Mouse (Mus musculus) cerebellum, adult 11 months (tissue): Measurements from ENCODE around the gene Nup214.

Experiments
- DNase-seq: peaks from one replicate; pipeline ENCODE4 v3.0.0; 2022

The Nup214 gene

DNA sequence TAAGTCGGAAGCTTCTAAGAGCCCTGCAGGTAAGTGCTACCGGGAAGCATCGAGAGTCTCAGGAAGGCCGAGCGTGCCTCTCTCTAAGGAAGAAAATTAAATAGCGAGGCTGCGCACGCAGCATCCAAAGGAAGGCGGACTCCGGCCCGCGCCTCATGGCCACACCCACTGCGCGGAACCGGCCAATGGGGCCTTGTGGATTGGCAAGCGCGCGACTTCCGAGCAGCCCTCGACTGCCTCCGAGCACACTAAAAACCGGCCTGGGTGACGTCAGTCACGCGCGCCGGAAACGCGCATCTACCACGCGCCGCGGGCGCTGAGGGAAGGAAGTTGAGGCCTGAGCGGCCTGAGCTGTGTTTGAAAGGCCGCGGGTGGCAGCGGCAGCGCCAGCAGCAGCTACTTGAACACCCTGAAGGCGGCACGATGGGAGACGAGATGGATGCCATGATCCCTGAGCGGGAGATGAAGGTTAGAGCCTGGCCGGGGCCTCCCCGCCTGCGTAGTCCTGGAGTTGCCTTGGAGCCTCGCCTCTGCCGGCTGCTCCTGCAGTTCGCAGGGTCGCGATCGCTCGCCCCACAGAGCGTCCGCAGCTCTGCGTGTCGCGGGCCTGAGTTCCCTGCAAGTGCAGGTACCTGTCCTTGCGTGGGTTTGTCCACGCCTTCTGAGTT is at the start of gene Nup214:
Nup214 (plus strand) TSS at position 296 of the 668 bp plus-strand sequence.
- peak; percentile 98 for DNase-seq

DNA sequence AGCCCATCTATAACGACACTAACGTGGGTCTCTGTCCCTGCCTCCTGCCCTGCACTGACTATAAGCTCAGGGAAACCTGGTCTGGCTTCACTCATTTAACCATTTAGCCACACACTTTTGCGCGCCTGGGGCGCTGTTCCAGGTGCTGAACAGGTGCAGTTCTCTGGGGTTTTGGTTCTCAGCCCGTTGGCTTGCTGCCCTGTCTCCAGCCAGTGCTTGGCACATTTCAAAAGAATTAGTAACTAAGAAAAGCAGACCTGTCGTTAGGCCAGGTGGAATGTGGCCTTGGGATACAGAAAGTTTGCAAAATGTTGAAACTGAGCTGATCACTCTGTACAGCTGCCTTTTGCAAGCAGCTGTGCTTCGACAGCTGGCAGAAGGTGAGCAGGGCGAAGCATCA is 49.4 kb upstream of the Nup214 start:
- no peak for DNase-seq

DNA sequence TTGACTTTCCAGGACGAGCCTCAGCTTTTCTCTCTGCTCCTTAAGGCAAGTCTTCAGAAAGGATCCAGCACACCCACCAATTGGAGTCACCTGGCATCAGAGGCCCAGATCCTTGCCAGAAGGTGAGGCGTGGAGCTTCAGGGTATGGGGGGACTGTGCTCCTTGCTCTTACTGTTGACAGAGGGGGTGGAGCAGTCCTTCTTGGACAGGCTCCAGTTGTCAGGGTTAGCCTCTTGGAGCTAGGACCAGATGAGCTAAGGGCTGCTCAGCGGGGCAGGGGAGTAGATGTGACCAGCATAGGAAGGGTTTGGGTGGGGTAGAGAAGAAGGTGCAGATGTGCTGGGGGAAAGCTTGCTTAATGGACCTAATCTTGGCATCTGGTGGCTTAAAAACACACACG is 48.3 kb upstream of the Nup214 start:
- DNase-seq = no peak

DNA sequence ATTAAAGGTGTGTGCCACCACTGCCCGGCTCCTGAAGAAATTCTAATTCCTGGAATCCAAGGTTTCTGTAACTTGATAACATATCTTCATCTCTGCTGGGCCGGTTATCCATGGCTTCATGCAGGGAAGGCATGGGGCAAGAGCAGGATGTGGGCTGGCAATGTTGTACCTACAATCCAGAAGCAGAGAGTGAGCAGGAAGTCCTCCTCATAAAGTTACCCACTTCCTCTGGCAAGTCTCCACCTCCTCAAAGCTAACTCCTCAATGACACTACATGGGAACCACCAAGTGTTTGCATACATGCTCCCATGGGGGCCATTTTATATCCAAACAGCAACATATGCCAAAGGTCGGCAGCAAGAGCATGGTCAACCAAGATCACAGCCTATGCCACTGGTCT is 44.6 kb upstream of the Nup214 start:
- DNase-seq = no peak

DNA sequence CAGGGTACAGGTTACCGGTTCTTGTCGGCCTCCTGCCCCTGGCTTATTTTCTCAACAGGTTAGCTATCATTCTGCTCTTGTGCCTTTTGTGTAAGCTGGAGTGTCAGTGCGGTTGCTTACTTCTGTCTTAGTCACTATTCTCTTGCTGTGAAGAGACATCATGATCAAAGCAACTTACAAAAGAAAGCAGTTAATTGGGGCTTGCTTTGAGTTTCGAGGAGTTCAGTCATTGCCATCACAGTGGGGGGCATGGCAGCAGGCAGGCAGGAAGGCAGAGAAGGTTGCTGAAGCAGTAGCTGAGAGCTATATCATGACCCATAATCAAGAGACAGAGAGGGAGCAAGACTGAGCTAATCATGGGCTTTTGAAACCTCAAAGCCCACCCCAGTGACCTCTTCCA is 39.7 kb upstream of the Nup214 start:
- DNase-seq = no peak

DNA sequence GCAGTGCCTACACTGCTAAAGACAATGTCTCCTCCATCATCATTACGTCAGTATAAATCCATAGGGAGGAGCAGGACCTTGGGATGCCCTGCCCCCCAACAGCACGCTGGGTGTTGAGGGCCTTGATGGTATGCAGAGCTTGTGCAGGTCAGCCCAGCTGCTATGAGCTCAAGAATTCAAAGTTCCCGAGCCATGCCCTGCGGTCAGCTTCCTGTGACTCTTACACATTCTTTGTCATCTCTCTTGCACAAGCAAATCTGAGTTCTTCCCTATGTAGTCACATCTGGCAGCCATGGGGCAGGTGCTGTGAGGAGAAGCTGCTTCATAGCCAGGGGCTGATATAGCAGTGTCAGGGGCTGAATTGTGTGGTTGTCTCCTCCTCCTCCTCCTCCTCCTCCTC is 39.2 kb upstream of the Nup214 start:
- no peak for DNase-seq

DNA sequence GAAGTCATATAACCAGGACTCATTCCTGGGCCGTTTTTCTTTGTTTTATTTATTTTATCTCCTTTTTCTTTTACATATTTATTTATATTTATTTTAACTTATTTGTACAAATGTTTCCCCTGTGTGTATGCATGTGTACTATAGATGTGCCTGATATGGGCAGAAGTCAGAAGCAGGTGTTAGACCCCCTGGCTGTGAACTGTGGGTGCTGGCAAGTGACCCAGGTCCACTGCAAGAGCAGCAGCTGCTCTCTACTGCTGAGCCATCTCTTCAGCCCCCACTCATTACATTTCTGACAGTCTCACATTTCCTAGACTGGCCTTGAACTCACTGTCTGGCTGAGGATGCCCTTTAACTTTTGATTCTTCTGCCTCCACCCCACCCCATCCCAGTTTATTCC is 35.9 kb upstream of the Nup214 start:
- no peak for DNase-seq

DNA sequence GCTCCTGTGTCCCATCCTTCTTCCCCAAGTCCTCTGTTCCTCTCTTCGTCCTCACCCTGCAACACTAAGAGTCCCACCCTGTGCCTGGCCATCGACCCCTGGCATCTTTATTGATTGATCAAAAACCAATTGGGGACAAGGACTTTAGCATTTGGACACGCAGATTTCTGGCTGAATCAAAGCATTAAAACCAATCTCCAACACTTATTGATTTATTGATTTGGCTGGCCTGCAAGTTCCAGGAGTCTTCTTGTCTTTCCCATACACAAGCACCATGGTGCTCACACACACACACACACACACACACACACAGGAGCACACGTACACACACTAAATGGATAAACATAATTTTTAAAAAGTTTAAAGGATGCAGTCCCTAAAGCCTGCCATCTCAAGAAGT is 31.2 kb upstream of the Nup214 start:
- DNase-seq = no peak

DNA sequence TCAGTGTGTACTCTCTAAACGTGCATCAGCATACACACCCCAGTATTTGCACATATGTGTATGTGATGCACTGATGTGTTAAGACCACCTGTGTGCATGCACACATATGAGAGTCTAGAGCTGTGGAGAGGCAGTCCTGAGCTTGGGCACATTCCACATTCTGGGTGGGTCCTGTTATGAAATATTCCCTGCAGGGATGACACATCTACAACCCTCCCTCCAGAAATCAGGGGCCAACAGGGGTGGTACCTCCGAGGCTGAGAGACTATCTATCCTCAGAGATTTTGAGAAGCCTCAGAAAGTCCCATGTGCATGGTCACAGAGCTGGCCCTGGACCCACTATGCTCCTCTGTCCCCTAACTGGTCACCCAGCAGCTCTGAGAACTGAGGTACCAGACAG is 28.7 kb upstream of the Nup214 start:
- DNase-seq = no peak

DNA sequence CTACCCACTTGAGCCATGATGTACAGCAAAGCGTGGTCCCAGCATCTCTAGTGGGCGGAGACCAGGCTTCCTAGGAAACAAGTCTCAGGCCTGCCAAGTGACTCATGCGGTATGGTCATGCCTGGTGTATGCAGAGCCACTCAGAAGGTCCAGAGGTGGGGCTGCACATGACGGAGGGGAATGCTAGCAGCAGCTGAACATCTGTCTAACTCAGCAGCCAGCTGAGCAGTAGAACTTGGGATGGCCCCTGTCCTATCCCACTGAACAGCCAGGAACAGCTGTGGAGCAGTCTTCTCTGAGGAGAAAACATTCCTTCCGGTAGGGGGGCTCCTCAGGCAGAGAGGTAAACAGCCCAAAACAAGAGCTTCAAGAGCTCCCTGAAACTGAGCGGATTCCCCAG is 25.8 kb upstream of the Nup214 start:
- no peak for DNase-seq

DNA sequence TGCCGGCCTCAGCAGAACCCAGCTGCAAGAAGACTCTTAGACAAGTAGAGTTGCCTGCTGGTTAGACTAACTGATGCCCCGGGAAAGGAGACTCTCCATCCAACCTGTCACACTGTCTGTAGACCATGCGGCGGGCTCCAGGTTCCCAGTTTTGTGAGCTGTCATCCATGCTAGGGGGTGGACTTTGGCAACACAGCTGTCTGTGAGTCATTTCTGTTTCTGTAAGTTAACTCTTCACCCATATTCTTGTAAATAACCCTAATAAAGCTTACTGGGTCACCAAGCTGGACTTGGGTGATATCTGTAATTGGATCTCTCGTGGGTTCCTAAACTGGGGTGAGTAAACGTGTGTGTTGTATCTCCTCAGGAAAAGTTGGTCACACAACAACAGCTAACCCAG is 25.4 kb upstream of the Nup214 start:
- DNase-seq = no peak

DNA sequence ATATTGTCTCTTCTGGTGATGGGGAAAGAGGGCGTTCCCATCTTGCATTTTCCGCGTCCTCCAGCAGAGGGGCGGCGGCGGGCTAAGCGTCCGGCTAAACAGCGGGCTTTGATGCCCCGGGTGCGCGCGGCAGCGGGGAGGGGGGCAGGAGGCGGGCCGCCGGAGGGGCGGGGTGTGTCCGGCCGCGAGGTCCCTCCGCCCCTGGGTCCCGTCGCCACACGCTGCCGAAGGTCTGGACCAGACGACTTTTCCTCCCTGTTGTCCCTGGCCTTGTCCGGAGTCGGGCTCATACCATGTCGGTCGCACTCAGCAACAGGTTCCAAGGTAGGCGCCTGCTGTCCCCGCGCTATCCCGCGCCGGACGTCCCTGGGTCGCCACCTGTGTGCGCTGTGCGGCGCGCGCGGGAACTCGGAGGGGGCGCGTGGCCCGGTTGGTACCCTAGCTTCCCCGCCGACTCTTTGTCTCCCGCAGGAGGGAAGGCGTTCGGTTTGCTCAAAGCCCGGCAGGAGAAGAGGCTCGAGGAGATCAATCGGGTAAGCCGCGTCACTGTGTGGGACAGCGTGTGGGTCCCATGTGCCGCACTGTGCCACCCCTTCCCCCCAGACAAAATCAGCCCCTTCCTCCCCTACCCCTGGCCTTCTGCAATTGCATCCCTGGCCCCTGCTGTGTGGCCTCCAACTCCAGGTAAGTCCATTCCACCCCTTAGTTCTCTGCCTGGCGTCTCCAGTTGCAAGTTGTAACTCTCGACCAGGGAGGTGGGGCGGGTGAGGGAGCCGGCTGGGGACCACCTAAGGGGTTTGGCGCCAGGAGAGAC is 24.0 kb upstream of the Nup214 start, which contains the start of gene Aif1l:
Aif1l (plus strand) TSS at position 82 of the 814 bp plus-strand sequence.
- no peak for DNase-seq

DNA sequence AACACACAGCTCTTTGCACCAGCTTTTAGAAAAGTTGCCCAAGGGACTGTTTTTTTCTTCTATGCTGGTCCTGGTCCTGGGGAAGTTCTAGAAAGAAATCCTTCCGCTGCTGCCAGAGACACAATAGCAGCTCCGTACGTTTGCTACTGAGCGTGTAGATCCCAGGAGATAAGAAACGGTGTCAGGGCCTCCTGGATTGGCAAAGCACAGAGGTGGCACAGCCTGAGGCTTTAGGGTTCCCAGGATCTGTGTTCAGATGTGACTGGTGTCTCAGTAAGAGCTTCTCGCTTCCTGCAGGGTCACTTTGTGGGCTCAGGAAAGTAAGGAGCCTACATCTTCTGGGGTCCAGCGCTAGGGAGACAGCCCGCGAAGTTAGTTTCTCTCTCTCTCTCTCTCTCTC is 23.3 kb upstream of the Nup214 start:
- no peak for DNase-seq

DNA sequence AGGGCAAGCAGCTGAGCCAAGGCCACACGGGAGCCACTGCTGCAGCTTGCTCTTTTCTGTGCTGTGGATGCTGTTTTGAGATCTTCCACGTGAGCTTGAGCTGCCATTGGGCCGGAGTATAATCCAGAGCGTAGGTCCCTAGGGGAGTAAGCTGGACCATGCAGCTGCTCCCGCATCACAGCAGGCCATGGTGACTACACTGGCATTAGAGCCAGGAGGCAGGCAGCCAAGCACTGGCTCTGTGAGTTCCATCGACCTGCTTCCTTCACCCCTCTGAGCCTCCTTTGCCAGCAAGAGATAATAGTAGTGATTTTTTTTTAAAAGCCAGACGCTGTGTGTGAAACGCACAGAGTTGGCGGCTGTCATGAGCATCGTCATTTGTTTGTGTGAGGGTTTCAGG is 22.0 kb upstream of the Nup214 start:
- DNase-seq = no peak

DNA sequence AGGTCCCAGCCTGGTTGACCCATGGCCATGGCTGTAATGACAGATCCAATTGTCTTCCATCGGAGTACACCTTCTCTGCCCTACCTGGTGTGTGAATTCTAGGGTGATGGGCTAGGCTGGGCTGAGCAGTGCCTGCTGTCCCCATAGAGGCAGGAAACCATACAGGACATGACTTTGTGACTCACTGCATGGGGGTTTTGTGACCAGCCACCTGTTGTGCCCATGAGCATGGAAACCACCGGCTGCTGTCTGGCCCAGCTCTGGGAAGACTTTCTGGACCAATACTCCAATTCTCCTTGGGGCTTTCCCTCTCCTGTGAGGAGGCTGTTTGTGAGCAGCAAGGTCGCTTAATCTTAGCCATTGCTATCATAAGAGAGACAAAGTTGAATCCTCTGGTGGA is 21.5 kb upstream of the Nup214 start:
- DNase-seq = no peak

DNA sequence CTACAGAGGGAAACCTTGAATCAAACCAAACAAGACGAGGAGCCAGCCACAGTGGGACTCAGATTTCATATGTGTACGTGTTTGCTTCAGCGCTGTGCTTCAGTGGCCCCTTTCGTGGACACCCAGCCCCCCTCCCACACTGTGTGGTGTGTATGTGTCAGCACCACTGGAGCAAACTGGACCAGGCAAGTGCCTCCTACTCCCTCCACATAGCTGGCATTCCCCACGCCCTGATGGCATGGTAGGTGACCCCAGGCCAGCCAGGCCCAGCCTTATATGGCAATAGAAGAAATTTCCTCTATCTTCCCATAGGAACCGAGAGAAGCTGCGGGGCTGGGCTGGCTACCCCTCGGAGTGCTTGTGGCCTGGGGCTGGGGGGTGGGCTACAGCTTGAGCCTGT is 20.5 kb upstream of the Nup214 start:
- no peak for DNase-seq

DNA sequence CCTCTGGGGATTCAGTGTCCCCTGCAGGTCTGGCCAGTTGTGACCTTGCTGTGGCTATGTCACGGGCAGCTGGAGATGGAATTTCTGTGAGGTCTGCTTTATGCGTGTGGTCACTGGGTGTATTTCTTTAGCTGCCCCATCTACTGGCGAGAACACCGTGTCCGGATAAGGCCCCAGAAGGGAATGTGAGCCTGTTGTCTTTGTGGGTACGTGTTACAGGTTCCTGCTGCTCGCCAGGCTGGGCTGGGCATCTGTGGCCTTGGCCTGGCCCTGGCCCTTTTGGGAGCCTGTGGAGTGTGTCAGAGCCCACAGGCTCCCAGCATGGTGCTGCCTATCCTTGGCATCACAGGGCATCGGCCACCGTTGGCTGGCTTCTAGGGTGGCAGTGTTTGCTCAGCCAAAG is 19.5 kb upstream of the Nup214 start:
- peak; percentile 33 for DNase-seq

DNA sequence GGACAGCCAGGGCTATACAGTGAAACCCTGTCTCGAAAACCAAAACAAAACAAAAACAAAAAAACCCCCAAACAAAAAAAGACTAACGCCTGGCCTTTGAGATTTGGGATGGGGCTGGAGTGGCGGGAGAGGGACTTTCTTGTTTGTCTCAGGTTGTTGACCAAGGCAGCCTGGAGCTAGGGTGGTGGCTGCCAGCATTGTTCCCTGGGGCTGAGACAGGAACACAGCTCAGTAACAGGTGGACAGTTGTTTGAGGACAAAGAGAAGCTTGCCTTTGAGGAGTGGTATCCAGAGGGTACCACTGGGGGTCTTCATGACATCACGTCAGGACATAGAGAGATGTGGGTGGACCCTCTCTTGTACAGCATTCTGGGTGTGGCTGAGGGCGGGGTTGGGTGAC is 18.6 kb upstream of the Nup214 start:
- no peak for DNase-seq

DNA sequence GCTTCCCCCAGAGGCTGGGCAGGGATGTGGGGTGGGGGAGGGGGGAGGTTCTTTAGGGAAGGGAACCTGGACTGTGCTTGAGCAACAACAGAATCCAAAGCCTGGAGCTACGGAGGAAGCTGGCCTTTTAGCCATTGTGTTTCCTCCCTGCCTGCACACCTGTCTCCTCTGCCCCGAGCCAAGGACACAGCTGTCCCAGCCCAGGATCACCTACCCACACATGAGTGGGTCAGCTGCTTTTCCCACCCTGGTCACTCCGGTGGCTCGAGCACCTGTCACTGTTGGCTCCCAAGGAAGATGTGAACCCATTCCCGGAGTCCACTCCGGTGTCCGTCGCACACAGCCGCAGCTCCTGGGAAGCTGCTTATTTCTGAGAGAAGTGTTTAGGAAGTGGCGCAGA is 17.0 kb upstream of the Nup214 start:
- DNase-seq = no peak

DNA sequence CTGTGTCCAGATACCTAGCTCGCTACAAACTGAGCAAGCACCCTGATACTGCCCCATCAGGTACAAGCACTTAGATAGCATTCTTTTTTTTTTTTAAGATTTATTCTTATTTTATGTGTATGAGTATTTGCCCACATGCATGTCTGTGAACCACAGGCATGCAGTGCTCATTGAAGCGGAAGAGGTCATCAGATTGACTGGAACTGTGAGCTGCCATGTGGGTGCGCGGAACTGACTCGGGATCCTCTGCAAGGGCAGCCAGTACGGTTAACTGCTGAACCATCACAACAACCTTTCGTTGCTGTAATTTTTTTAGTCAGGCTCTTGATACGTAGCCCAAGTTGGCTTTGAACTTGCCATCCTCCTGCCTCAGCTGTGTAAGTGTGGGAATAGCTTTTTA is 13.2 kb upstream of the Nup214 start:
- no peak for DNase-seq

DNA sequence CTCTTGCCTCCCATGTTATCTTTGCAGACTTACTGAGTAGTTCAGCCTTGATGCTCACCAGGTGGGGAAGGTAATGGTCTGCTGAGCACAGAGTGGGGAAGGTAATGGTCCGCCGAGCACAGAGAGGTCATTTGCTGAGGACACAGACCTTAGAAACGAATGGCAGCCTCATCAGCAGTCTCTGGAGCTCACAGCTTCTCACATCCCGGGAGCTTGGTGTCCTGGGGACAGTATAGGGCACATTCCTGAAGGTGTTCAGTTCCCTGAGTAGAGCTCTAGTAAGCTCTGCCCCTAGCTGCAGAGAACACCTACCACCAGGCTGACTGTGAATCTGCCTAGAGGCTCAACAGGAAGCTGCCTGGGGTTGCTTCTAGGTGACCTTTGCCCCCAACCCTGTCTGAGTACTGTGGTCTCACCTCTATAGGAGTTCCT is 12.4 kb upstream of the Nup214 start:
- DNase-seq = no peak

DNA sequence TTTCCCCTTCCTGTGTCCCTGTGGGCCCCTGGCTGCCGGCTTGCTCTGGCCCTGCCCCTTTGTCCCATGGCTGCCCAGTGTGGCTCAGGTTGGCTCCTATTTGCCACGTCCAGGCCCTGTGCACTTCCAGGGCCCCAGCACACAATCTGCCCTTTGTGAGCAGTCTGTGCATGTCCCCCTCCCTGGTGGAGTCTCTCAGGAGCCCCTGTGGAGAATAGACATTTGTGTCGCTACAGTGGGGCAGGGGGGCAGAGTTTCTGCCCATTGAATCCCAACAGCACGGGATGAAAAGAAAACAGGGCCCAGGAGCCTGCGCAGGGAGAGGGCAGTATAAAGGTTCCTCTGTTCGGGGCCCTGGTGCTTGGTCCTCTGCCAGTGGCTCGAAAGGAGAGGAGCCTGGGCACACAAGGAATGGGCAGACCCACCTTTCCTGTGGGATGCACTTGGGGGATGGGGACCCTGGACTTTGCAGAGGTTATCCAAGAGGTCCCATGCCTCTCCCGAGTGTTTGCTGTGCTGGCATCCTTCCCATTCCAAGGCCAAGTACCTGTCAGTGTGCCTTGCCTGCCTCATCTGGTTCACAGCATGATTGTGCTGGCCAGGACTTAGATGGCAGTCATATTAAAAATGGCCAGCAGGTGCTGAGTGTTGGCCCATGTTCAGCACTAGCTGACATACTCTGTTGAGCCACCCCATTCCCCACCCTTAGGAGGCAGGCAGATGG is 11.6 kb upstream of the Nup214 start:
- peak; percentile 69 for DNase-seq

DNA sequence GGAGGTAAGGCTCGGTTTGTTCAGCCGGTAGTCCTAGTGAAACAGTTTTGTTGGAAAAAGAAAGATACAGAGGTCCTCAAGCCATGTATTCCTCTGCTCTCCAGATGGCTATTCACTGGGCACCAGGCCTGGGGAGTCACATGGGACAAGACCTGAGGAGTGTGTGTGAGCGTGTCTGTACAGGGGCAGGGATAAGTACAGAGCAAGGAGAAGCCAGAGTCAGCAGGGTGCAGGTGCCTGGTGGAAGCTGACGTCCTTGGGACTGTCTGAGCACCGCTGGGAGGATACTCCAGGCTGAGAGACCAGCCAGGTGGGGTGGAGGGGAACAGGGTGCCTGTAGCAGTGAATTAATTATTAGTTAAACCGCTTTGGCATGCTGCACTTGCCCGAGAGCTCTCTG is 10.7 kb upstream of the Nup214 start:
- peak; percentile 46 for DNase-seq

DNA sequence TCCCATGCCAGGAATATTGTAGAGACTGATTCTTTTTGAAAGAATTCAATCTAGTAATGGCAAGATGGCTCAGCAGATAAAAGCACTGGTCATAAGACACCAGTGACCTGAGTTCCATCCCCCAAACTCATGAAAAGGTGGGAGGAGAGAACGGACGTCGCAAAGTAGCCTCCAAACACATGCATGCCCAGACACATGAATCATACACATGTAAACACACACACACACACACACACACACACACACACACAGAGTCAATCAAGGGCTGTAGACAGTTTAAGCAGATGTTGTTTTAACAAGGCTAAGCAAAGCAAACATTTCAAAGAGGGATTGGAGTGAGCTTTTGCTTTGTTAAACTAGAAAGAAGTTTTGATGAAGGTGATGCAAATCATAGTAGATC is 10.0 kb upstream of the Nup214 start:
- DNase-seq = no peak
